Mouse (Mus musculus) kidney, adult 9 months (tissue): ENCODE results near the gene Arfgef3.
"Not testable (repeated sequence)": the region's sequence is repeated elsewhere in the genome, so short reads cannot be mapped to it uniquely, and the experiment has no call there.

Experiments
- DNase-seq: peaks from one replicate; pipeline ENCODE4 v3.0.0; 2022

The Arfgef3 gene

DNA sequence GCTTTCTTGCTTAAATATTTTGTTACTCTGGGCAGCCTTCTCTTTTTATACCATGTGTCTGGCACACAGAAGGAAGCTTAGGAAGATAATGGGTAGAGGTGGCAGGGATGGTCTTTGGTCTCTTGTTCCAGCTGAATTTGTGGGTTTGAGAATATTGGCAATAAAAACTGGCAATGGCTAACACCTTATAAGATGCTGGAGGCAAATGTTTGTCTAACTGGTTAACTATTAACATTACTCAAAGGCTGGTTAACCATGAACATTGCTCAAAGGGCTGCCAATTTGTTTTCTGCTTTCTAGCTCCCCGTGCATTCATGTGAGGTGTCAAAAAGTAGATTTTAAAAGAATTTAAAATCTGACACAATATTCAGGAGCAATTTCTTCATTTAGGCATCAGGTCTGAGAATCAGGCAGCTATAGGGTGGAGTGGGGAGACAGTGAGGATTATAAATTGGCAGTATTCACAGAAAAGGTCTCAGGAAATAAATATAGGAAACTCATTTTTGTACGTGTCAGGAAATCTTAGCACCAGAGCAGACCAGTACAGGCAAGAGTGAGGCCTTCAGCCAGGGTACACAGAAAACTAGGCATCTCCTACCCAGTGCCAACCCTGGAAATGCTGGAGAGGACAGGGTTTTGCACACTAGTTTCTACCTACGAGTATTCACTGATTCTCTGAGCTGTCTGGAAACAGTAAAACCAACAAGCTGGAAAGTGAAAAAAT lies 62.9 kb downstream of the Arfgef3 start:
- peak; percentile 91 for DNase-seq

DNA sequence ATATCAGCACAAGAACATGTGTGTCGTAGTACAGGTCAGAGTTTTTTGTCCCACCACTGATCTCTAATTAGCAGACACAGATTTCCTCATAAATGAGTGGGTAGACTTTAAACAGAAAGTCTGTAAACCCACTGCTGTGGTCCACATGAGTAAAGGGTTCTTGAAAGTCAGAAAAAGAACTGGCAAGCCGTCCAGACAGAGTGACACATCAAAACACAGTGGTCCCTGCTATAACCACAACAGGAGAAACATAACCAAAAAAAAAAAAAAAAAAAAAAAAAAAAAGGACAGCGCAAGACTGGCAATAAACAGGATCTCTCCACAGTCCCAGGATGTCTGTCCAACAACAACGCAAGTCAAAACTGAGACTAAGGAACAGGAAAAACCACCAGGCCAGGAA lies 64.9 kb downstream of the Arfgef3 start:
- no peak for DNase-seq

DNA sequence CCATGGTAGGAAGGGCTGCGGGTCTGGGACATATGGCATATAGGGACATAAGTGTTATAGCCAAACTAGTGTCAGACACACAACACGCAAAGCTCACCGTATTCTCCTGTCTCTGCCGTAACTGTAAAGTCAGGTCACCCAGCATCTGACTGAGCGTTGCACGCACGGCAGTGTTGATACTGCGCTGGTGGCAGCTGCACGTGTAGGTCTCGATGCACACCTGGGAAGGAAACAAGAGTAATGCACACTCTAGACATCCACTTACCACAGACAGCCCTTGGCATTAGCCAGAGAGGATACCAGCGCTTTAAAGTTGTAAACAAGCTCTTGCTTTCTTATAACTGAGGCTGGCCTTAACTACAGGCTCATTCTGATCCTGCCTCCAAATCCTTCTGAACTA lies 79.0 kb downstream of the Arfgef3 start:
- DNase-seq: no peak

DNA sequence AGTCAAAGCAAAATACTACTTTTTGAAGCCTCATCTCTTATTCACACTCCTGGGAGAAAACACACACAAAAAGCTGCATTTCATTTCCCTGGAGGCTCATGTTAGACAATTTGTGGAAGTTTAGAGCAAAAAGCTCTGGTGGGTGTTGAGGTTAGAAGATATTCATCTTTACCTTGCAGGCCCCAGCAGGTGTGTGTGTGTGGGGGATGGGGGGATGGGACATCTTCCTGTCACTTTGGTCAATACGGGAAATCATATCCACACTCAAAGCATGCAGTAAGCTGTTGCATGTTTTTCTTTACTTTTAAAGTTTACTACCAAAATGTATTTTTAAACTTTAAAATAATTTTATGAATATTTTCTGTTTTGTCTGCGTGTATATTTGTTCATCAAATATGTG lies 79.7 kb downstream of the Arfgef3 start:
- no peak for DNase-seq

DNA sequence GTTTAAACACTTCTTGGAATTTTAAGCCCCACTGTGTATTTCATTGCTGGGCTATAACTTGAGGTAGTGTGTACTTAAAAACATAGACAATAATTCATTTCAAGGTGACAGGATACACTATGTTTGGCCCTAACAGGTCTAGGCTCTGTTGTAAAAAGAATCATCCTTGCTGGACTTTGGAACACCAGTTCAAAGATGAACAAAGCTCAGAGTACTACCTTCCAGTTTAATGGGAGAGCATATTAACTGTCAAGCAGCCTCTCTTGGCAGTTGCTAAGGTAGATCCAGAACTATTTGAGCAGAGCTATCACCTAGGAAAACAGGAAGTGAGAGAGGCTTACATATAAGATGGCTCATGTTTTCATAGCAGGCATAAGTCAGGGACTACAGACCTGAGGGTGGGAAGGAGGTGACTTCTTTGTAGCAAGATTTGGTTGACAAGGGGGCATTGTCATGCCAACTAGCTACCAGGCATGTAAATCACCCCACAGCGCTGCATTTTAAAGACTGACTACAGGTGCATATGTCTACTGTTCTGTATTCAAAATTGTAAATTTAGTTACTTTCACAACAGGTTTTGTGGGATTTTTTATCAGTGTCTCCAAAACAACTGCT lies 82.0 kb downstream of the Arfgef3 start:
- peak; percentile 88 for DNase-seq

DNA sequence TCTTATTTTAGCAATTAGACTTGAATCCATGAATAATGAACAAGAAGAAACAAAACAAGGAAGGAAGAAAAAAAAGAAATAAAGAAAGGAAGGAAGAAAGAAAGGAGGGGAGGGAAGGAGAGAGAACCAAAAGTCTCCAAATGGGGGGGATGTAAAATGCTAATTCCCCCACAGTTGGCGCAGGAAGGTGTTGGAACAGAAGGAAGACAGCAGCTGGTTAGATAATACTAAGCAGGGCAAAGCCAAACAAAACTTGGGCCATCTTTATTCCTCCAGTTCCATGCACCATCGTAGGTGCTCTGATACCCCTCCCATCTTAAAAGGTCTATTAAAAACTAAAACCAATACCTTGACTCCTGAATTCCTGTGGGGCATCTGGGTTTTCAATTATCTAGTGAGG lies 82.8 kb downstream of the Arfgef3 start:
- DNase-seq: no peak

DNA sequence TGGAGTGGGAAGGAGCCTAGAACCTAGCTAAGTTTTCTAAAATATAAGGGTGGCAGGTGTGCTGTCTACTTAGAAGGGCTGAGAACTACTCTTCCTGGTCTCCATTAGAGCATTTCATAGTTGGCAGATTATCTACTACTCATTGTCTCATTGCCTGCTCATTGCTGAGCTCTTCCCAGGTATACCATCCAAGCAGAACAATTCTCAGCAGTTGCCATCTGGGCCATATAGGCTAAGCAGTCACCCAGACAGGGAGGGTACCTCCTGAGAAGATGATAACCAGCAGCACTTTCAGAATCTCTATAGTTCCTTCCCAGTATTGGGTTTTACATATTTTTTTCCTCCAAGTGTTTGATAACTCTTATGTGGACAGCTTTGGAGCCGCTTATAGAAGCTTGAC lies 86.2 kb downstream of the Arfgef3 start:
- DNase-seq: no peak

DNA sequence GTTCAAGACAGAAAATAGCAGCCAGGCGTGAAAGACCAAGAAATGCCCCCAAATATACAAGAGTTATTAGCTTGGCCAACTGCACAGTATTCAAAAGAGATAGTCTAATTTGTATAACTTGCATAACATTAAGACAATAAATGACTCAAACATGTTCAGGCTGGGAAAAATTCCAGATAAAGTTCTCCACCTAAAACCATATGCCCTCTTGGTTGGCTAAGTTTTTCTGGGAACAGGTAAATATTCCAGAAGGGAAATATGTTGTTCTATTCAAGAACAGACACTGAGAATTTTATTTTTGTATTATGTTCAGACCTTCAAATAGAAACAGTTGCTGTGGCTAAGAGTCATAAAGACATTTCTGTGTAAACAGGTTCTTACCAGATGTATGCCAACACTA lies 96.7 kb downstream of the Arfgef3 start:
- DNase-seq: no peak

DNA sequence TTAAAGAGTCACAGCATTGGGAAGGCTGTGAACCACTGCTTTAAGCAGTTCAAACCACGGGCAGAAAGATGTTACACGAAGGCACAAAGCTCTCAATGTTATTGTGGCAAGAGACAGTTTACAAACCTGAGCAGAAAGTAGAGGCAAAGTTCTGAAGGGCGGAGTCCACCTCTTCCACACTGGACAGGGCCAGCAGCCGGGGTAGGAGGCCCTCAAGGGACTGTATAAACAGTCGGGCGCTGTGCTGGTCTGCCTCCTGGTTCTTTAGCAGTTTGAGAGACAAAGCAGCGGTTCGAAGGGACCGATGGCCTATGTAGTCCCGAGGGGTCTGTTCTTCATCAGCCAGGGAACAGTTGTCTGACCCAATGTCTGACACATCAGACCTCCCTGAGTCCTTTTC lies 97.7 kb downstream of the Arfgef3 start:
- DNase-seq: no peak

DNA sequence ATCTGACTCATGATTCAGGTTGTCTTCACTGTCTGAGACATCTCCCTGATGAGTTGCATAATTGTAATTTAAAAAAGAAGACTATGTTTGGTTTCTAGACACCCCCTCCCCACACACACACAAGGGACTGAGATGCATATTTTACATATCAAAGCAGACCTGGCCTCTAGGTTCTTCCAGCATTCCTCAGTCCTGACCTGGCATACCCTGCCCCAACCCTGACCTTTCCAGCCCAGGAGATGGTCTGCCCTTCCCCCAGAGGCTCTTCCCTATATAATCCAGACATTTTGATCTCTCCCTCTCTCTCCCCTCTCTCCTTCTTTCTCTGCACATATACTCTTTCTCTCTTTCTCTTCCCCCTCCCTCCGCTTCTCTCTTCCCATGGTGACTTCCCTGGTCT lies 99.4 kb downstream of the Arfgef3 start:
- DNase-seq: no peak

DNA sequence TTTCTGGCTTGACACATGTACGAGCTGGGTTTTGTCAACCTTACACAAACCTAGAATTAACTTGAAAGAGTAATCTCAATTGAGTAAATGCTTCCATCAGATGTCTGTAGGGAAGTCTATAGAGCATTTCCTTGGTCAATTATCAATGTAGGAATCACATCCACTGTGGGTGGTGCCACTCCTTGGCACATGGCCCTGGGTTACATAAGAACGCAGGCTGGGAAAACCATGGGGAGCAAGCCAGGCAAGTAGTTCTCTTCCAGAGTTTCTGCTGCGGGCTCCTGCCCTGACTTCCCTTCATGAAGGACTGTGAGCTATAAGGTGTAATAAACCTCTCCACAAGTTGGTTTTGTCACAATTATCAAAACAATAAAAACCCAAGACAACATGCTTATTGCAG lies 100.2 kb downstream of the Arfgef3 start:
- peak; percentile 69 for DNase-seq

DNA sequence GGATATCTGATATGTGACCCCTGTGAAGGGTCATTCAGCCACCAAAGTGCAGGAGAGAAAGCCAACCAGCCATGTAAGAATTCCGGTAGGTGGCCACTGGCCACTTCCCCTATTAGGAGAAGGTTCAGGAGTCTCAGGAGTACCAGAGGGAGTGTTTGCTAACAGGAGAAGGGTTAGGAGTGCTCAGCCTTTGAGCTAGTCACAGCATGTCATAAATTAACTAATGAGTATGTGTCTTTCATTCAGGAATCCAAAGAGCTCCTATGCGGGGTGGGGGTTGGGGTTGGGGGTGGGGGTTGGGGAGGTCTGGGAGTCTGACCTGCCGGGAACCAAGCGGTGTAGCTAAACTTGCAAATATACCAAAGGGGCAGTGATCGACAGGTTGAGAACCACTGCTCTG lies 100.9 kb downstream of the Arfgef3 start:
- peak; percentile 27 for DNase-seq

DNA sequence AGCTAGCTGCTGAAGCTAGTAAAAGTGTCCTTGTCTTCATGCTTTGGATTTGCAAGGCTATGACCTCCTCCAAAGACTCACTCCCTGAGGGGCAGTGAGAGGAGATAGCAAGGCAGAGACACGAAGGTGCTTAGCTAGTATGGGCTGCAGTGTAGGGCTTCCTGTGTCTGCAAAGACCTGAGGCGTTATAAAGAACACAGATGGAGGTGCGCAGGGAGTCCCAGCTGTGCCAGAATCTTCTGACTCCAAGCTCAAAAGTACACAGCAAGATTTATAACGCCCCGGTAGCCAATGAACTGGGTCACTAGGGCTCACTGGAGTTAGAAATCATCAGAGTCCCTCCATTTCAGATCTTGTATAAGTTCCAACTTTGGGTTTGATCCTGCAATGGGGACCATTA lies 103.2 kb downstream of the Arfgef3 start:
- DNase-seq: no peak

DNA sequence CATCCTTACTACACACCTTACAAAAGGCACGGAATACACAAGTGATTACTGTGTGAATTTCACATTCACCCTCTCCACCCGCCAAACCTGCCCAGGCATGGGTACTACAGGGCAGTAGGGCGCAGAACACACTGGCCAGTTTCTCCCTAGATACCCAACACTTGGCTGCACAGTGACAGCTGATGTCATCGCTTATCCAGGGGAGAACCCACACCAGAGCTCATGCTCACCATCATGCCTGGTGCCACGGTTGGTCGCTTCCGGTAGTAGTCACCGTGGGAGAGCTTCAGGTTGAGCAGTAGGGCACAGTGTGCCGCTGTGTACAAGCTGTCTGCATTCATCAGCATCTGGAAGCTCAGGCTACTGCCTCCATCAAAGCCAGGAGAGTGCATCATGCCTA lies 108.3 kb downstream of the Arfgef3 start:
- DNase-seq: peak; percentile 18

DNA sequence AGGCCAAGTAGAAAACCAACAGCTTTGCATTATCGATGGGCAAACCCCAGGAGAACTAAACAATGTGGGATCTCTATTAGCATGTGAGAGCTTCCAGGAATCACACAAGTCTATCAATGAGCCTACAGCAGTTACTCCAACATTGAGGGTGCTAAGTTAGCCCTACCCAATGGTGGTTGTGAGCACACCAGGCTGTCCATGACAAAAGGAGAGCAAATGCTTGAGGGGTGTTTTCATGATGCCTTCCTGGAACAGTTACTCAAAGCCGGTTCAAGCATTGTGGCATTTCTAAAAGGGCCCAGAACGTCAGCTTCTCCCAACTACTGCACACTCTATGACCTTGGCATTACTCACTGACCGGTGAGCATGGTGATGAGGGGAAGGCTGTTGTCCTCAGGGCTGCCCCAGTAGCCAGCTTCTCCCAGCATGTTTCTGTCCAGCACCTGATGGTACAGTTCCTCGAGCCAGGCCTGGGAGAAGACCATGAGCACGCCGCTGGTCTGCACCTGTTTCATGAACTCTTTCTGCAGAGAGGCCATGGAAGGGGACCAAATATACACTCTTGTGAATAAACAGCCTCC lies 109.3 kb downstream of the Arfgef3 start:
- DNase-seq: no peak

DNA sequence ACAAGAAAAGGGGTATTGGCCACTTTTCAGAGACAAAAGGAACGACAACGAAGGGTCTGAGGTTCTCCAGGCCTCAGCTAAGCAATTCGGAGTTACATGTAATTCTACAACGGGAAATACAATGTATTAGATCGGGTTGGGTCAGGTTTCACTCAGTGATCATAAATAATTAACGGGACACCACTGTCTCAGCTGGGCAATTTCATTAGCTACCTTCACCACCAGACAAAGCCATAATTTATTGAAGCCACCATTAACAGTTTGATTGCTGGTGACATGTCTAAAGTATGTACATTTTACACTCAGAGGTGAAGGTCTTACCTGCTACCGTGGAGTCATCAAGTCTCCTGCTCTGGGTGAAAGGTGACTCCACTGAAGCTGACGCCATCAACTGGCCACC lies 113.3 kb downstream of the Arfgef3 start:
- DNase-seq: no peak

DNA sequence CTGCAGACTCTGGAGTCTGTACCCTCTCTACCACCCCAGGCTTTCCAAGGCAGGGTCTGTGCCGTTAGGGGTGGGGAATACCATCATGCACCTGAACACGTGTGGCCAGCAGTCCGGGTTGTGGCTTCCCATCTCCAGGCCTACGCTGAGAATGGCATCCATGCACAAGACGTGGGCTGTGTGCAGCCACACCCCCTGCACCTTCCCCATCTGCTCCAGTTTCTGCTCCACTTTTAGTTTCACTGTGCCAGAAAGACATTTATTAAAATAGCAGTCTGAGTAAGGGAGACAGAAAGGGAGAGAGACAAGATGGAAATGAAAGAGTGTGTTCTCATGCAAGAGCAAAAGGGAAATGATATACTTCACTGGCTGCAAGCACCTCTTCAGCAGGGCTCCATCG lies 116.2 kb downstream of the Arfgef3 start:
- no peak for DNase-seq

DNA sequence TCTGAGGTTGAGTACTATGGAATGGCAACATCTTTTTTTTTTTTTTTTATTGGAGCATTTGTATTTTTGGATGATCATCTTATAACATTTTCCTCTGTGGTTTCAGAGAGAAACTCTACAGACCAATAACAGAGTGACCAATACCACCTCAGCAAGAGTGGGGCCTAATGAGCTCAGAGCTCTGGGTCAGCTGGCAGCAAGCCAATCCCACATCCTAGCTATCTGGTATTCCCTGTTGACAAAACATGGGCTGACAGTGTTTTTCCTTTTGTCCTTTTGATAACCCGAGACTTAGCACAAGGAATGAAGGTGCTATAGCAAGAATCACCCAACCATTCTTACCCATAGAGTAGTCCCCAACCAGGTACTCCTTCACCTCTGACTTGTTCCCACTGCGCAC lies 131.0 kb downstream of the Arfgef3 start:
- no peak for DNase-seq

DNA sequence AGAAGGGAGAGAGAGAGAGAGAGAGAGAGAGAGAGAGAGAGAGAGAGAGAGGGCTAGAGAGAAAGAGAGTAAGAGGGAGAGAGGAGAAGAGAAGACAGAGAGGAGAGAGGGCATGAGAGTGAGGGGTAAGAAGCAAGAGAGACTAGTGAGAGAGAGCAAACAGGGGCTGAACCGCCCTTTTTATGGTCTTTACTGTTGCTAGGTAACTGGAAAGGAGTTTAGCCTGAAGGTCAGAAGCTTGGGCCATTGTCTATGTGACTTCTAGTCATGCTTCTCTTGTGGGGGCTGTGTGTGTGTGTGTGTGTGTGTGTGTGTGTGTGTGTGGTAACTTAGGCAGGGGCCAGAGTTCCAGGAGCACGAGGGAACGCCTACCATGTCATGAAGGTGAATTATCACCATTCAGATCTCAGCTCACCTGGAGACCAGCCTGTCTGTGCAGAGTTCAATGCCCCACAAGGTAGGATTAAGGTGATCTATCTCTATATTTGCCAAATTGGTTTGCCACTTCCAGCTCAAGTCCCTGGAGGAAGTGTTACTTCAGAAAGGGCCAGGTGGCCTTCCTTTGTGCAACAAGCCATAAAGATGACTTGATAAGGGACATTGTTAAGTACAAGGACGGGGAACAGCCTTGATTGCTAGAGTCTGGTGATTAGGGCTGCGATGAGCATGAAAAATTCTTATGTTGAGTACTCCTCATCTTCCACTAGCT lies 138.8 kb downstream of the Arfgef3 start:
- DNase-seq: not testable (repeated sequence)

DNA sequence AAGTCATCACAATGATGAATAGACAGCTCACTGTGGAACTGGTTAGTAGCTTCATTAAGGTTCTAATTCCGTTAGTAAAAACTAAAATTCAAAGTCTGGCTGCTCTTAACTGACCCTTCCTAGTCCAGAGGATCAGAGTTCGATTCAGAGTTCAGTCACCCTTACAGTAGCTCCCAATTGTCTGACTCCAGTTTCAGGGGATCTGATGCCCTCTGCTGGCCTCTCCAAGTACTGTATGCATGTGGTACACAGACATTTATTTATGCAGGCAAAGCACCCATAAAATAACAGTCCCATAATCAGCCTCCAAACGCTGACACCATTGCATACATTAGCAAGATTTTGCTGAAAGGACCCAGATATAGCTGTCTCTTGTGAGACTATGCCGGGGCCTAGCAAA lies 141.7 kb downstream of the Arfgef3 start:
- peak; percentile 90 for DNase-seq

DNA sequence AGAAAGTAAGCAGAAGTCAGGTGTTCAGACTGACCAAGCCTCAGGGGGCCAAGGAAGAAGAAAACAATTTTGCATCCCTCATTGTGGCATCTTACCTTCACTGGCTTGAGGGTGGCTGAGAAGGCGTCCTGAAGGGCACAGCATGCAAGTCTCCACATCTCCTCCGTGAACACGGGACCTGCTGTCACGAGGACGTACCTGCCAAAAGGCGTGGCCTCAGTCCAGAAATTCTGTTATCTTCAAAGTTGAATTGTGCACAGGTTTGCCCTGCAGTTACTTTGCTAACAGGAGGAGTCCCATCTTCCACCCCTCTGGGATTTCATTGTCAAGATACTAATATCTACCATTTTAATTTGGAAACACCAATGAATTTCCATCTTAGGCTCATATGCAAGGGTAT lies 146.1 kb downstream of the Arfgef3 start:
- no peak for DNase-seq

DNA sequence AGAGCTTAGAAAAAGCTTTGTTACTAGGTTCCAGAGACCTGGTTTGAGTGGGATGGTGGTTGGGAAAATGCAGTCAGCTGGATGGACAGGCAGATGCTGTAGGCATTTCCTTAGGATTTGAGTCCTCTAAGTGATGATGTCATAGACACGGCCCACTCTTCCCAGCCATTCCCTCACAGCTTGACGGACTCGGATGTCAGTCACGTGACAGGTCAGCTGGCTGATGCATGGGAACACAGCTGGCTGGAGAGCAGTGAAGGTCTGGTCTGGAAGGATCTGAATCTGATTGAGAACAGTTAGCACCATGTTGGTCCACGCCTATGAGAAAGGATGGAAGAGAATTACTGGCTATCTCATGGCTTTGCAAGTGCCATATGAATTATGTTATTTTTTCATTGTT lies 154.3 kb downstream of the Arfgef3 start:
- no peak for DNase-seq

DNA sequence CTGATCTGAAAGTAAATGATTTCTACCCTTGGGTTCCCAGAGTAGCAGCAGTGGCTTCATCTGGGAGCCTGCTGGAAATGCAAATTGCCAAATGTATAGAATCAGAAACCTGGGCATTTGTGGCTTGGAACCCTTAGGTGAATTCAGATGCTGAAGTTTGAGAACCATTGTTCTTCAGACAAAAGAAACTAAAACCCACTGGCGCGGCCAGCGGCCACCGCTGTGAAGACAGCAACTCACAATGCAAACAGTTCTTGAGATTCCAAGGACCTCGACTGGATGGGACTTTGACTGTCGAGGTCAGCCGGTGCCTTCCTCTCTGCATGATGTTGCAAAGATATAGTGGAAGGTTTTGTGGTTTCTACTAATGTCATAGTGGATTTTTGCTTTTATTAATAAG lies 159.6 kb downstream of the Arfgef3 start:
- no peak for DNase-seq

DNA sequence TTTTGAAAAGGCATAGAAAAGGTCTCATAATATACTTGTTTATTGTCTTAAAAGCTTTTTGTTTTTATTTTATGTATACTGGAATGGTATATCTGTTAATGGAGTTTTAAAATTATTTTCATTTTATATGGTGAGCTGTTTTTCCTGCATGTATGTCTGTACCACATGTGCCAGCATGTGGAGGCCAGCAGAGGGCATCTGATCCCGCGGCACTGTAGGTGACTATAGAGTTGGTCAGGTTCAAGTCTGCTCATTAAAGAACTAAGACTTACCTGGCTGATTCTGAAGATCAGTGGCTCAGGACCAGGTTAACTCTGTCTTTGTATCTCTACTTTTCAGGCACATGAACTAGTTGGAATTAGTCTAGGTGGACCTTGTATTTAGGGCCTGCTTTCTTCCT lies 171.2 kb downstream of the Arfgef3 start:
- DNase-seq: peak; percentile 24
